Mouse (Mus musculus): ENCODE results near the gene Sfxn5.

Sfxn5 gene

GRCm38 (mm10) chr6:85190671-85191070 is 142.6 kb downstream of the Sfxn5 start:
- DNase-seq (ENCODE audit: low spot score), result no peak

GRCm38 (mm10) chr6:85189911-85190591 is 143.2 kb downstream of the Sfxn5 start:
- no peak for DNase-seq (ENCODE audit: low spot score)

- no peak for DNase-seq (ENCODE audit: low spot score)
Measured at GRCm38 (mm10) chr6:85189361-85189760, 143.9 kb downstream of the Sfxn5 start.

DNA sequence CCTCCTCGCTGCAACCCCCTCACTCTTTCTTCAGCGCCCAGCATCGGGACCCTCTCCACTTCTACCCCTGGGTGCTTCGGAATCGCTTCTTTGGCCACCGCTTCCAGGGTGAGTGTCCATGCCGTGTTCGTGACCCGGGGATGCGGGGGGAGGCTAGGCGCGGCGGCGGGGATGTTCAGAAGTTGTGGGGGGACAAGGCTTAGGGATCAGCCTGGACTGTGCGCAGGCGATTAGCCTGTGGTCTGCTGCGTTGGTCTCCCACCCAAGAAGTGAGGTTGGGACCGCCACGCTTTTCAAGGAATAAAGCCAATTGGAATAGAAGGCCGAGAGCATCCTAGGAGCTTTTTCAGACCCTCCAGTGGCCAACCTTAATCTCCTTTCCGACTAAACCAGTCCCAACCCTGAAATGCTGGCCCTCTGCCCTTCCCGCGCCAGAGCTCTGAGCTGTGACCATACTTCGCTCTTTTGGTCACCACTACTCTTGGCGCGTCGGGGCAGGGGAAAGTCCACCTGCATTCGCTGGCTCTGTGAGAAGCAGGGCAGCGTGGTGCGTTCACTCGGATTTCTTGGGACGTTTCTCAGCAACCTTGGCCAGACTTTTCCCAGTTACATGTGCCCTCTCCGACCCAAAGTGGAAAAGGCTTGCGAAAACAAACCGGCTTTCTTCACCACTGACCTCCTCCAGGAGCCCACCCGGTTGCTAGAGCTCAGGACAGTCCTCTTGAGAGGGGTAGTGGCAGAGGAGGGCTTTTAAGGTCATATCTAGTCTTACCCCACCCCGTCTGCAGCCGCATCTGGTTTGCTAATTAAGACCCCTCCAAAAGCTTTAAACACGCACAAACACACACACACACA is 144.7 kb downstream of the Sfxn5 start:
- no peak for DNase-seq (ENCODE audit: low spot score)

DNA sequence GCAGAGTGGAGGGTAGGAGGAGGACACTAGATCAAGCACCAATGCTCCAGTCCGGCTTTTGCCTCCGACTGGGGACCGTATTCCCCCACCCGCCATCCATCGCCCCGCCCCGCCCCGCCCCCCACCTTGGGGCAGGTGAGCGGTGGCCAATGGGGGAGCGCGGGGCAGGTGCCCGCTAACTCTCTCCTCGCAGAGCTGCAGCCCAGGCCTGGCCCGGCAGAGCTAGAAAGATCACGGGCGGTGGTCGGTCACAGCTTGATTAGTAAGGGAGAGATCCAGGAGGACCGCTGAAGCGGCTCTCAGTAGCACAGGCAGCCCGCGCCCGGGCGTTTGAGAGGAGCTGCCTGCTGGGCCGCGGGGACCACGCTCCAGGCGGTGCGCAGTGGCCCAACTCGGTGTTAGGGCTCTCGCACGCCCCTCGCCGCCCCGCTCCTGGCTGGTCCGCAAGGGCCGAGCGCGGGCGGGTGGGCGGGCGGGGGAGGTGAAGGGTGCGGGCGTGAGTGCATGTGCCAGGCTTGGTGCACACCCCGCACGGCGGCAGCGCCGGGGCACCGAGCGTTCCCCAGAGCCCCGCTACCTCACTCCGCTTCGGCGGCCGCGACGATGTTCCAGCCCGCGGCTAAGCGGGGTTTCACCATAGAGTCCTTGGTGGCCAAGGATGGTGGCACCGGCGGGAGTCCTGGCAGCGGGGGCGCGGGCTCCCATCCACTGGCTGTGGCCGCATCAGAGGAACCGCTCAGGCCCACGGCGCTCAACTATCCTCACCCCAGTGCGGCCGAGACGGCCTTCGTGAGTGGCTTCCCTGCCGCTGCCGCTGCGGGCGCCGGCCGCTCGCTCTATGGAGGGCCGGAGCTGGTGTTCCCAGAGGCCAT is 145.6 kb downstream of the Sfxn5 start, which contains the start of gene Emx1:
TSS of gene Emx1 (plus strand) at position 99 of the 872 bp plus-strand sequence.
- DNase-seq (ENCODE audit: low spot score), result no peak

DNA sequence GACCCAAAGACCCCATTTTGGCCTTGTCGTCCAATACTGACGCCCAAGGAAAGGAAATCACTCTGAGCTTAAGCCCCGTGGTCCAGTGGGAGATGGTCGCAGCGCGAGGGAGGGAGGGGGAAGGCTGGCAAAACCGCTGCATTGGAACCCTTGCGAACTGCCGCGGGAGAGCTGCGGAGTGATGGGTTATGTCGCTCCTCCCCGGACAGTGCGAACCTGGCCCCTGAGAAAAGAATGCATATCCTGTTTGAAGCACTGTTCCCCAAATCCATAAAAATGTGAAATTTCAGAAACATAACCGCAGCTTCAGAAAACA is 146.5 kb downstream of the Sfxn5 start:
- DNase-seq (ENCODE audit: low spot score), result no peak

- DNase-seq (ENCODE audit: low spot score), result no peak
Measured at GRCm38 (mm10) chr6:85186033-85186743, 147.0 kb downstream of the Sfxn5 start.

- no peak for DNase-seq (ENCODE audit: low spot score)
Measured at GRCm38 (mm10) chr6:85183951-85184350, 149.3 kb downstream of the Sfxn5 start.

- DNase-seq (ENCODE audit: low spot score), result no peak
Measured at GRCm38 (mm10) chr6:85180036-85180435, 153.2 kb downstream of the Sfxn5 start.

DNA sequence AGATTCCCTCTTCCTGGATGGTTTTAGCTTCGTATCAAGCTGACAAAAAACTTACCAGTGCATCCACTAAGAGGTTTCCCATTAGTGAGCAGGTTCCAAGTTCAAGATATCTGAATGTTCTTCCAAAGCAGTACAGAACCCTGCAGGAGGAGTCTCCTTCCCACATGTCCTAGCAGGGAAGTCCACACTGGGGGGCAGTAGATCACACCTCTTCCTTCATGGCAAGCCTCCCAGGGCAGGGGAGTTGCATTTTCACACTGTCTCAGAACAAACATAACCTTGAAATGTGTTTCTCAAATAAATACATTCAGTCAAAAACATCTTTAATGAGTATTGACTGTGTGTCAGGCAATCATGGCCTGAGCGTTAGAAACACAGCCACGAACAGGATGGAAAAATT is 153.7 kb downstream of the Sfxn5 start:
- DNase-seq (ENCODE audit: low spot score), result no peak

GRCm38 (mm10) chr6:85165440-85165921 is 167.7 kb downstream of the Sfxn5 start:
- DNase-seq (ENCODE audit: low spot score), result no peak

Data from urinary bladder, postnatal 25 days (tissue).